Mouse (Mus musculus) hindbrain, embryonic 16.5 days (tissue): ENCODE data around the gene Ndufaf2. TPM values are rescaled to one million over a fixed set of nuclear protein-coding genes. Genes with fewer than 3 reads are reported as not detected.

Experiments used
- ATAC-seq: fragments of 200-750 bp; cut with Nextera tagmentation; 2 replicates; pipeline ENCODE4 v1.8.0; 2017; ENCODE audit warnings: moderate TSS enrichment, moderate library complexity
- H3K27ac ChIP-seq: fragments of 300-500 bp; sonication (generic); 2 replicates; pipeline ENCODE4 v1.5.1; 2014; ENCODE audit warnings: low read depth, mild to moderate bottlenecking, control low read depth, low read length, moderate library complexity
- H3K27me3 ChIP-seq: fragments of 300-500 bp; sonication (generic); replicated peaks from 2 replicates; pipeline ENCODE4 v1.6.1; 2014; ENCODE audit warnings: low read length; ENCODE audit not compliant: control insufficient read depth, insufficient read depth
- H3K36me3 ChIP-seq: fragments of 300-500 bp; sonication (generic); 2 replicates; pipeline ENCODE4 v1.6.1; 2014; ENCODE audit warnings: mild to moderate bottlenecking, low read length, moderate library complexity, mixed read lengths; ENCODE audit not compliant: control insufficient read depth, insufficient read depth
- H3K4me1 ChIP-seq: fragments of 300-500 bp; sonication (generic); 2 replicates; pipeline ENCODE4 v1.6.1; 2014; ENCODE audit warnings: low read depth, low read length; ENCODE audit not compliant: control insufficient read depth, insufficient read depth
- H3K4me2 ChIP-seq: fragments of 300-500 bp; sonication (generic); 2 replicates; pipeline ENCODE4 v1.6.1; 2014; ENCODE audit warnings: mild to moderate bottlenecking, low read length, control low read depth, moderate library complexity
- H3K4me3 ChIP-seq: fragments of 300-500 bp; sonication (generic); 2 replicates; pipeline ENCODE4 v1.5.1; 2014; ENCODE audit warnings: mild to moderate bottlenecking, low read length, control low read depth, moderate library complexity
- H3K9ac ChIP-seq: fragments of 300-500 bp; sonication (generic); 2 replicates; pipeline ENCODE4 v1.6.1; 2014; ENCODE audit warnings: low read depth, mild to moderate bottlenecking, control low read depth, low read length, moderate library complexity
- H3K9me3 ChIP-seq: fragments of 300-500 bp; sonication (generic); 2 replicates; pipeline ENCODE4 v1.6.1; 2014; ENCODE audit warnings: mild to moderate bottlenecking, low read length, moderate library complexity; ENCODE audit not compliant: control insufficient read depth
- WGBS: fragments of 180-500 bp; shearing (Covaris S2); extraction: QIAGEN DNeasy Blood & Tissue Kit; methylation state at CpG from one replicate; pipeline ENCODE4 v1.1.7; 2014; 5-methylcytosine and 5-hydroxymethylcytosine counted together
- polyA plus RNA-seq: library from polyadenylated mRNA; unstranded; fragments of >200 nt; fragmentation: Nextera tagmentation; extraction: Ambion mirVana; gene quantifications from 2 replicates; pipeline ENCODE4 v1.2.1, GENCODE M21; 2015

The Ndufaf2 gene
- polyA plus RNA-seq, 1 experiment from 2014 or later: 74.7 TPM

- Histone ChIP-seq H3K27ac (no peak overlapping the region), H3K27me3 (no peaks in the 10 kb centered on the region), H3K4me3 (no peak overlapping the region), H3K9ac (no peak overlapping the region), H3K4me1 (no peaks in the 10 kb centered on the region), H3K9me3 (no peaks in the 10 kb centered on the region), H3K4me2 (no peak overlapping the region), H3K36me3 (no peaks in the 10 kb centered on the region)
- no peak for ATAC-seq
- WGBS: 96% methylated on average over 3 of the region's 3 CpGs
Measured at GRCm38 (mm10) chr13:107996301-107996700, 162.1 kb downstream of the Ndufaf2 start.

- H3K27ac ChIP-seq: no peak overlapping the region
- no peak overlapping the region for H3K9ac ChIP-seq
- no peaks in the 10 kb centered on the region for H3K36me3 ChIP-seq
- no peak for ATAC-seq
- no peaks in the 10 kb centered on the region for H3K4me1 ChIP-seq
- no peak overlapping the region for H3K4me2 ChIP-seq
- WGBS: 49% methylated on average over 7 of the region's 7 CpGs
- H3K9me3 ChIP-seq: no peaks in the 10 kb centered on the region
- H3K4me3 ChIP-seq: no peak overlapping the region
- no peaks in the 10 kb centered on the region for H3K27me3 ChIP-seq
Measured at GRCm38 (mm10) chr13:107995211-107995610, 163.2 kb downstream of the Ndufaf2 start.

- Histone ChIP-seq H3K9ac (no peak overlapping the region), H3K4me3 (no peak overlapping the region), H3K27me3 (no peaks in the 10 kb centered on the region), H3K36me3 (no peaks in the 10 kb centered on the region), H3K4me1 (no peaks in the 10 kb centered on the region), H3K4me2 (no peak overlapping the region), H3K9me3 (no peaks in the 10 kb centered on the region), H3K27ac (no peak overlapping the region)
- 78% methylated on average over 1 of the region's 1 CpGs for WGBS
- ATAC-seq: no peak
Measured at GRCm38 (mm10) chr13:107992573-107992972, 165.8 kb downstream of the Ndufaf2 start.

GRCm38 (mm10) chr13:107984641-107985040, 173.8 kb downstream of the Ndufaf2 start:
- no peaks in the 10 kb centered on the region for H3K36me3 ChIP-seq
- 73% methylated on average over 5 of the region's 5 CpGs for WGBS
- H3K27ac ChIP-seq: no peak overlapping the region
- H3K4me3 ChIP-seq: no peak overlapping the region
- no peaks in the 10 kb centered on the region for H3K27me3 ChIP-seq
- no peak for ATAC-seq
- no peaks in the 10 kb centered on the region for H3K4me1 ChIP-seq
- no peak overlapping the region for H3K4me2 ChIP-seq
- no peak overlapping the region for H3K9ac ChIP-seq
- H3K9me3 ChIP-seq: no peaks in the 10 kb centered on the region

GRCm38 (mm10) chr13:107984186-107984585, 174.2 kb downstream of the Ndufaf2 start:
- H3K27ac ChIP-seq: no peak overlapping the region
- no peaks in the 10 kb centered on the region for H3K9me3 ChIP-seq
- H3K4me1 ChIP-seq: no peaks in the 10 kb centered on the region
- H3K9ac ChIP-seq: no peak overlapping the region
- H3K36me3 ChIP-seq: no peaks in the 10 kb centered on the region
- H3K4me3 ChIP-seq: no peak overlapping the region
- no peak overlapping the region for H3K4me2 ChIP-seq
- ATAC-seq: no peak
- no peaks in the 10 kb centered on the region for H3K27me3 ChIP-seq
- WGBS: 88% methylated on average over 5 of the region's 5 CpGs

GRCm38 (mm10) chr13:107983231-107983847, 175.1 kb downstream of the Ndufaf2 start:
- WGBS: over 99% methylated on average over 6 of the region's 6 CpGs
- Histone ChIP-seq H3K9ac (no peak overlapping the region), H3K4me2 (no peak overlapping the region), H3K9me3 (no peaks in the 10 kb centered on the region), H3K27me3 (no peaks in the 10 kb centered on the region), H3K27ac (no peak overlapping the region), H3K36me3 (no peaks in the 10 kb centered on the region), H3K4me1 (no peaks in the 10 kb centered on the region), H3K4me3 (no peak overlapping the region)
- ATAC-seq: no peak

GRCm38 (mm10) chr13:107979461-107979860, 179.0 kb downstream of the Ndufaf2 start:
- WGBS: 96% methylated on average over 6 of the region's 6 CpGs
- H3K4me2 ChIP-seq: no peak overlapping the region
- H3K27me3 ChIP-seq: no peaks in the 10 kb centered on the region
- no peak overlapping the region for H3K4me3 ChIP-seq
- ATAC-seq: no peak
- no peak overlapping the region for H3K27ac ChIP-seq
- no peak overlapping the region for H3K9ac ChIP-seq
- no peaks in the 10 kb centered on the region for H3K36me3 ChIP-seq
- no peaks in the 10 kb centered on the region for H3K9me3 ChIP-seq
- H3K4me1 ChIP-seq: no peaks in the 10 kb centered on the region

GRCm38 (mm10) chr13:107976886-107977656, 181.4 kb downstream of the Ndufaf2 start:
- Histone ChIP-seq H3K27ac (no peak overlapping the region), H3K4me2 (no peak overlapping the region), H3K4me3 (no peak overlapping the region), H3K9me3 (no peaks in the 10 kb centered on the region), H3K4me1 (no peaks in the 10 kb centered on the region), H3K27me3 (no peaks in the 10 kb centered on the region), H3K9ac (no peak overlapping the region), H3K36me3 (no peaks in the 10 kb centered on the region)
- no peak for ATAC-seq
- WGBS: 85% methylated on average over 16 of the region's 16 CpGs

GRCm38 (mm10) chr13:107972451-107972850, 186.0 kb downstream of the Ndufaf2 start:
- Histone ChIP-seq H3K4me2 (no peak overlapping the region), H3K9me3 (no peaks in the 10 kb centered on the region), H3K4me1 (peaks cover 11% of the 10 kb centered on the region), H3K27me3 (no peaks in the 10 kb centered on the region), H3K36me3 (no peaks in the 10 kb centered on the region), H3K4me3 (no peak overlapping the region), H3K9ac (no peak overlapping the region), H3K27ac (no peak overlapping the region)
- 87% methylated on average over 4 of the region's 4 CpGs for WGBS
- ATAC-seq: no peak
